Mouse (Mus musculus) cerebellum, adult 2 months (tissue): ENCODE measurements around the gene Ffar4.

ENCODE experiments used
- CTCF ChIP-seq: fragments of 200-500 bp; IDR thresholded peaks from 2 replicates; pipeline ENCODE4 v1.5.1; 2011; ENCODE audit warnings: low read depth, mild to moderate bottlenecking, control low read depth, low read length, moderate library complexity, borderline replicate concordance; ENCODE audit not compliant: insufficient read depth
- POLR2A ChIP-seq: fragments of 200-500 bp; IDR thresholded peaks from 2 replicates; pipeline ENCODE4 v1.6.1; 2011; ENCODE audit warnings: low read length, control low read depth, borderline replicate concordance; ENCODE audit not compliant: insufficient read depth

GRCm38 (mm10) chr19:38143540-38144271 lies 46.8 kb downstream of the Ffar4 start:
- TF ChIP-seq CTCF (no peak), POLR2A (no peak)
